Mouse (Mus musculus): Measurements from ENCODE around the gene Gm3055.
"Not testable (repeated sequence)": the region's sequence is repeated elsewhere in the genome, so short reads cannot be mapped to it uniquely, and the experiment has no call there.

Gm3055 gene

DNA sequence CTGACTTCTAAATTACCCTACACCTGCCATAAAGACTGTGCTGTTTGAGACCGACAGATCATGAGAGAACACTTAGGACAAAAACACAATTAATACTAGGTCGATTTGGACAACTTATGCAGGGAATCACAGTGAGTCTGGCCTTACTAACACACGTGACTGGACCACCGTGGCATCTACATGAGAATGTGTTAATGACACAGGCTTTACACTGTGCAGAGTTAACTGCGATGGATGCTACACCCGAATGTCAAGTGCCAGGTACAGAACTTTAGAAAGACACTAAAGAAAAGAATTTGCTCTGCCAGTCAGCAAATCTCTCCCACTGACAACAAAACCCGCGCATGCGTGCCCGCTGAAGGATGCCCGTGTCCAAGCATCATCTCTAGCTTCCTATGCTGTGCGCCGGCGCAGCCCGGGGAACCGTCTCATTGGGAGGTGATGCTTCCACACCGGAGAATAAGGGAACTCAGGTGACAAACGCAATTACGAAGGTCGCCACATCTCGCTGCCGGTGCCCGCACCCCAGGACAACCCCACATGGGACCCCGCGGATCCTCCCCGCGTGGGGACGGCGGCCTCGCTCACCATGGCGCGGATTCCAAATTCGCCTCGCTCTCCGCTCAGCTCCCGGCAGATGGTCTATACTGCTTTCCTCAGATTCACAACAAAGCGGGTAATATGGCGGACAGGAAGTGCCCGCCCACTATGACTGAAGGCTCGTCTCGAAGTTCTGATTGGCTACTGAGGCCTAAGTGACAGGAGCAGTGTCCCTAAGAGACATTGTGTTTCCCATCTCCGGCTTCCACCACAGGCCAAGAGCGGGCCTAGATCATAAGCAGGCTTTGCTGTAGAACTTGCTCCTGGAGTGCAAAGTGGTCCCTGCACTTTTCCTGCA is at the start of gene Gm3055:
TSS of gene Gm3055 (minus strand) at position 656 of the 898 bp plus-strand sequence.
- in situ Hi-C loops (cut with MboI; ENCODE audit: unreplicated experiment in 2 of 2), result not testable (repeated sequence)

DNA sequence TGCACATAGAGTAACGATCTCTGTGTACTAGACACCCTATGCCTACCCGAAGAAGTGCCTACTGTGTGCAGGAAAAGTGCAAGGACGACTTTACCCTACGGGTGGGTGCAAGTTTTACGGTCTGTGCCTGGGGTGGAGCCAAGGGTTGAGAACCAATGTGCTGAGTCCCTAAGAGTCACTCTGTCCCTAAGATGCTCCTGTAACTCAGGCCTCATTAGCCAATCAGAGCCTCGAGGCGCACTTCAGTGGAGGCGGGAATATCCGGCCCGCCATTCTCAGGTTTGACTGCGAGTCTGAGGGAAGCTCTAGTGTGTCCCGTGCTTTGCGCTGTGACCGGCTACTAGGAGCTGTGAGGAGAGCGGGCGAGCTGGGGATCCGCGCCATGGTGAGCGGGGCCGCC is 40.9 kb upstream of the Gm3055 start, which contains the start of gene Gm4767:
TSS of gene Gm4767 (plus strand) at position 288 of the 400 bp plus-strand sequence.
- in situ Hi-C loops (cut with MboI; ENCODE audit: unreplicated experiment in 2 of 2), result not testable (repeated sequence)

- in situ Hi-C loops (cut with MboI; ENCODE audit: unreplicated experiment in 2 of 2), result not testable (repeated sequence)
Measured at GRCm38 (mm10) chr10:81771404-81771777, 430 bp upstream of the Gm3055 start.

DNA sequence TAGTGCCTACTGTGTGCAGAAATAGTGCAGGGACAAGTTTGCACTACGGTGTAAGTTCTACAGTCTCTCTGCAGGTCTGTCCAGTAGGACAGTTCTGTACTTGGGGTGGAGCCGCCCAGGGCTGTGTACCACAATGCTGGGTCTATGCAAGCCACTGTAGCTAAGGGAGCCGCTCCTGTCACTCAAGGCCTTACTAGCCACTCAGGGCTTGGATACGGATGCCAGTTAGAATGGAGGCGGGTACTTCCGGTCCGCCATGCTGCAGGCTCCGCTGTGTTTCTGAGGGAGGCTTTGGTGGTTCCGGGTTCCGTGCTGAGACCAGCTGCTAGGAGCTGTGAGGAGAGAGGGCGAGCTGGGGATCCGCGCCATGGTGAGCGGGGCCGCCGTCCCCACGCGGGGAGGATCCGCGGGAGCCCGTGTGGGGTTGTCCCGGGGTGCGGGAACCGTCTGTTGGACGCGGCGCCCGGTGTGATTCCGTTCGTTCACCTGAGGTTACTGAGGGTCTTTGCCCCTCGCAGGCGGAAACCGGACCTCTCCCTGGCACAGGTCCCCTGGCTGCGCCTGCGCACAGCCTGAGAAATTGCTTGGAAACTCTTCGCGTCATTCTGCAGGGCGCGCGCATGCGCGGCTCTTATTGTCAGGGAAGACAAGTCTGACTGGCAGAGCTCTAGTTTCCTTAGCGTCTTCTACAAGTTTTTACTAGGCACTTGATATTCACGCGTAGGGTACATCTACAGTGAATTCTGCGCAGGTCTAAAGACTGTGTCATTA is 66.2 kb downstream of the Gm3055 start, which contains the start of gene Zfp433:
TSS of gene Zfp433 (plus strand) at position 295 of the 771 bp plus-strand sequence.
- in situ Hi-C loops (cut with MboI; ENCODE audit: unreplicated experiment in 2 of 2), result not testable (repeated sequence)
